Mouse (Mus musculus) C2C12 (cell line): ENCODE measurements around the gene Sav1.

Source experiments
- CEBPB ChIP-seq: IDR thresholded peaks from one replicate; pipeline ENCODE4 v1.6.1; 2011; ENCODE audit warnings: low read depth, mild to moderate bottlenecking, control low read depth, moderate library complexity
- CTCF ChIP-seq: IDR thresholded peaks from one replicate; pipeline ENCODE4 v1.5.1; 2011; ENCODE audit not compliant: control insufficient read depth, insufficient read depth, insufficient read length
- FOSL1 ChIP-seq: IDR thresholded peaks from one replicate; pipeline ENCODE4 v1.8.0; 2011; ENCODE audit warnings: mild to moderate bottlenecking, low read length; ENCODE audit not compliant: poor library complexity, insufficient read depth, severe bottlenecking
- MAX ChIP-seq: IDR thresholded peaks from one replicate; pipeline ENCODE4 v1.6.1; 2011; ENCODE audit warnings: mild to moderate bottlenecking, control low read depth
- MYOD1 ChIP-seq: IDR thresholded peaks from one replicate; pipeline ENCODE4 v1.6.1; 2011; ENCODE audit warnings: low read depth; ENCODE audit not compliant: control insufficient read depth, insufficient read length
- MYOG ChIP-seq: IDR thresholded peaks from one replicate; pipeline ENCODE4 v1.6.1; 2011; ENCODE audit not compliant: control insufficient read depth, insufficient read length; ENCODE audit errors: extremely low read depth
- USF1 ChIP-seq: IDR thresholded peaks from one replicate; pipeline ENCODE4 v1.6.1; 2011; ENCODE audit warnings: low read depth, mild to moderate bottlenecking, control low read depth, moderate library complexity

- TF ChIP-seq CTCF, result no peak
- no peak for TF ChIP-seq USF1
- TF ChIP-seq MAX, result no peak
- no peak for TF ChIP-seq FOSL1
- TF ChIP-seq MYOD1, result no peak
- no peak for TF ChIP-seq MYOG
- TF ChIP-seq CEBPB, result no peak
These were observed 18.3 kb upstream of the Sav1 start for GRCm38 (mm10) chr12:70005103-70005502.
